In genomic region chr4:139075915-139076314, GRCm38 (mm10) we compare ENCODE assay signal across 10 mouse cellular contexts. TPM values are rescaled to one million over a fixed set of nuclear protein-coding genes. Genes with fewer than 3 reads are reported as not detected.
DNase-seq lines count a peak whose midpoint lies in the region; ATAC-seq lines count a peak whose summit lies in the region.
"Had no signal": no experiment of that assay in that cellular context is flagged by ENCODE, and none has a peak within 500 bp of the region (broad histone marks: within the 10 kb centered on the region; RNA-seq: fewer than 3 reads in every experiment).

No protein-coding gene starts in this region.

- peaks cover 17% of the 10 kb centered on the region for H3K4me1 ChIP-seq in heart, embryonic 15.5 days (replicated peaks)
- peaks cover 19% of the 10 kb centered on the region for H3K4me1 ChIP-seq in hindbrain, embryonic 12.5 days
- H3K4me1 ChIP-seq in midbrain, embryonic 12.5 days = peaks cover 15% of the 10 kb centered on the region

- WGBS in heart, embryonic 15.5 days = 14% methylated on average over 5 of the region's 5 CpGs
- WGBS in hindbrain, embryonic 12.5 days = 23% methylated on average over 5 of the region's 5 CpGs
- WGBS in midbrain, embryonic 12.5 days = 10% methylated on average over 5 of the region's 5 CpGs

- DNase-seq in heart, adult 11 months = no peak
- peak; percentile 65 for DNase-seq in ZHBTc4 (ENCODE audit: low read depth, low spot score)
- no peak for DNase-seq in adrenal gland, postnatal 36 days
- DNase-seq in gastrocnemius, postnatal 25 days = no peak
- no peak for DNase-seq in adrenal gland, adult 8-10 months
- DNase-seq: liver, embryonic 13.5 days had no signal

- no peak overlapping the region for H3K9ac ChIP-seq in heart, embryonic 15.5 days
- H3K9ac ChIP-seq in hindbrain, embryonic 12.5 days = no peak overlapping the region
- H3K9ac ChIP-seq in midbrain, embryonic 12.5 days (replicated peaks) = no peak overlapping the region
- H3K9ac ChIP-seq: liver, embryonic 13.5 days had no signal

- H3K9me3 ChIP-seq in heart, embryonic 15.5 days (replicated peaks) = no peaks in the 10 kb centered on the region
- H3K9me3 ChIP-seq in hindbrain, embryonic 12.5 days (replicated peaks) = no peaks in the 10 kb centered on the region
- no peaks in the 10 kb centered on the region for H3K9me3 ChIP-seq in midbrain, embryonic 12.5 days
- H3K9me3 ChIP-seq: liver, embryonic 13.5 days had no signal

- H3K4me2 ChIP-seq in heart, embryonic 15.5 days = peak overlapping the region; percentile 95
- peak overlapping the region; percentile 88 for H3K4me2 ChIP-seq in hindbrain, embryonic 12.5 days (replicated peaks)
- H3K4me2 ChIP-seq in midbrain, embryonic 12.5 days (replicated peaks) = peak overlapping the region; percentile 67; the same call in 1 of the 2 replicates

- H3K36me3 ChIP-seq in heart, embryonic 15.5 days = no peaks in the 10 kb centered on the region
- H3K36me3 ChIP-seq in hindbrain, embryonic 12.5 days = no peaks in the 10 kb centered on the region
- H3K36me3 ChIP-seq in midbrain, embryonic 12.5 days = no peaks in the 10 kb centered on the region
- H3K36me3 ChIP-seq: liver, embryonic 13.5 days had no signal

- ATAC-seq in heart, embryonic 15.5 days (replicated peaks; ENCODE audit: insufficient number of reproducible peaks, insufficient read depth, low FRiP score, low read depth) = no peak
- no peak for ATAC-seq in hindbrain, embryonic 12.5 days (ENCODE audit: low FRiP score)
- no peak for ATAC-seq in midbrain, embryonic 12.5 days (ENCODE audit: low FRiP score, low read depth)

- H3K4me3 ChIP-seq in heart, embryonic 15.5 days = peak overlapping the region; percentile 53
- H3K4me3 ChIP-seq in hindbrain, embryonic 12.5 days = peak overlapping the region; percentile 54
- H3K4me3 ChIP-seq in midbrain, embryonic 12.5 days = no peak overlapping the region
- H3K4me3 ChIP-seq: erythroblast, embryonic 14.5 days had no signal

- peaks cover 67% of the 10 kb centered on the region for H3K27me3 ChIP-seq in heart, embryonic 15.5 days
- peaks cover 69% of the 10 kb centered on the region for H3K27me3 ChIP-seq in hindbrain, embryonic 12.5 days
- peaks cover 69% of the 10 kb centered on the region for H3K27me3 ChIP-seq in midbrain, embryonic 12.5 days

- H3K27ac ChIP-seq in heart, embryonic 15.5 days = no peak overlapping the region
- H3K27ac ChIP-seq in hindbrain, embryonic 12.5 days = no peak overlapping the region
- no peak overlapping the region for H3K27ac ChIP-seq in midbrain, embryonic 12.5 days (replicated peaks)
- H3K27ac ChIP-seq: liver, embryonic 13.5 days had no signal

RNA-seq across cellular contexts. Expression of gene Htr6, which starts 0.5 kb away (rescaled TPM):
- not detected in 2 replicates for polyA plus RNA-seq in heart, embryonic 15.5 days (2015; fragmentation: Nextera tagmentation; extraction: Ambion mirVana)
- 0.20 TPM in 1 of 2 replicates, not detected in the other for polyA plus RNA-seq in hindbrain, embryonic 12.5 days (2016; fragmentation: Nextera tagmentation; extraction: Ambion mirVana)
- not detected in 2 replicates for polyA plus RNA-seq in midbrain, embryonic 12.5 days (2016; fragmentation: Nextera tagmentation; extraction: Ambion mirVana)
- under 1 TPM; 0.16 to 0.23 TPM for total RNA-seq in adrenal gland, postnatal 36 days (2021)
- total RNA-seq in gastrocnemius, postnatal 25 days (2021) = not detected
- total RNA-seq in adrenal gland, adult 8-10 months (2022) = under 1 TPM; 0.48 to 0.99 (median 0.84) TPM
- polyA plus RNA-seq: erythroblast, embryonic 14.5 days; liver, embryonic 13.5 days had no signal

RNA-seq across cellular contexts. Expression of gene Nbl1, which starts 16.9 kb away (rescaled TPM):
- polyA plus RNA-seq in heart, embryonic 15.5 days (2015; fragmentation: Nextera tagmentation; extraction: Ambion mirVana) = 21.4 and 34.5 TPM in 2 replicates
- polyA plus RNA-seq in hindbrain, embryonic 12.5 days (2016; fragmentation: Nextera tagmentation; extraction: Ambion mirVana) = 54.8 and 56.1 TPM in 2 replicates
- 26.9 and 40.9 TPM in 2 replicates for polyA plus RNA-seq in midbrain, embryonic 12.5 days (2016; fragmentation: Nextera tagmentation; extraction: Ambion mirVana)
- total RNA-seq in adrenal gland, postnatal 36 days (2021) = 10 to 100 TPM; 43.2 to 45.0 TPM
- 10 to 100 TPM; 23.4 to 25.1 TPM for total RNA-seq in gastrocnemius, postnatal 25 days (2021)
- 10 to 100 TPM; 55.4 to 73.9 (median 64.2) TPM for total RNA-seq in adrenal gland, adult 8-10 months (2022)

RNA-seq across cellular contexts. Expression of gene Minos1, which starts 55.0 kb away (rescaled TPM):
- 589 and 818 TPM in 2 replicates for polyA plus RNA-seq in heart, embryonic 15.5 days (2015; fragmentation: Nextera tagmentation; extraction: Ambion mirVana)
- 376 and 407 TPM in 2 replicates for polyA plus RNA-seq in hindbrain, embryonic 12.5 days (2016; fragmentation: Nextera tagmentation; extraction: Ambion mirVana)
- 382 and 402 TPM in 2 replicates for polyA plus RNA-seq in midbrain, embryonic 12.5 days (2016; fragmentation: Nextera tagmentation; extraction: Ambion mirVana)
- 100 to 1,000 TPM; 407 to 417 TPM for total RNA-seq in adrenal gland, postnatal 36 days (2021)
- total RNA-seq in gastrocnemius, postnatal 25 days (2021) = 100 to 1,000 TPM; 423 to 444 TPM
- 100 to 1,000 TPM; 273 to 460 (median 363) TPM for total RNA-seq in adrenal gland, adult 8-10 months (2022)
